Mouse (Mus musculus) retina, embryonic 14.5 days (tissue): ENCODE measurements around the gene Vwc2.

ENCODE experiments used
- DNase-seq: peaks from one replicate; pipeline ENCODE4 v3.0.0-alpha.2; 2015; ENCODE audit warnings: low spot score

Gene Vwc2

DNA sequence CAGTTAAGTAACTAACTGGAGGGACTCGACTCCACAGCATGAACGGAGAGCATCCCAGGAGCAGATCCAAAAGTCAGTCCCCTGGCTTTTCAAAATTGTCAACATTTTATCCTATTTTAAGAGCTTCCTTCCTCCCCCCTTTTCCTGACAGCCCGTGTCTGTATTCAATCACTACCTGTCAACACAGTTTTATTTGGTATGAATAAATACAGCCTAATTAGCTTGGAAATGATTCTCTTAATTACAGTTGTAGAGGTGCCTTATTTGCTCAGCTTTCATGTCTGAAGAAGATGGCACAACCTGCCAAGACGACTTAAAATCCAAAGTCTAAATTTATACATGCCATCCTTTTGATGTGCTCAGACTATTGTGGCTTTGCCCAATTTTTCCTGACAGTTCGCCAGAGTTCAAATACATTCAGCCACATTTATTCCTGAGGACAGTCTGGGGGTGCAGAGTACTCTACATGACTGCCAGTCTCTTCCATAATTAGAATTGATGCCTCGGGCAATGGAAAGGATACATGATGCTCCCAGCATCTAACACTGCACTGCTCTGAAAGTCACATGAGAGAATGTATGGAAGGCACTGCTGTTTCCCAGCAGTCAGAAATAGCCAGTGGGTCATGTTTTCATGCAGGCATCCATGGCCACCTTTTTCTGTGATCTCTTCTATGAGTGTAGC, 128.8 kb downstream of the Vwc2 start:
- DNase-seq = no peak

DNA sequence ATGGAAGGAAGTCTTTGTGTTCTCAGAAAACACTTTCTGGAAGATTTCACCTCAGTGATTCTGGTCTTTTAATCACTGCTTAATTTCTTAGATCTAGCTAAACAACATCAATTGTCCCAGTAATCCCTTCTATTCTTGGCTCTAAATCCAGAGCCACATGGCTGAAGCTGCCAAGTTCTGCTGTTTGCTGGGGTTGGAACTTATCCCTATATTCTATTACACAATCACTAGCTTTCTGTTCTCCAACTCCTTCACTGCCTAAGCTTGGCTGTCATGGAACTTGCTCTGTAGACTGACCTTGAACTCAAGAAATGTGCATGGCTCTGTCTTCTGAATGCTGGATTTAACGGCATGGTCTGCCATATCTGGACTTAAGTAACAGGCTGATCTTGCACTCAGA, 143.3 kb downstream of the Vwc2 start:
- DNase-seq = no peak

DNA sequence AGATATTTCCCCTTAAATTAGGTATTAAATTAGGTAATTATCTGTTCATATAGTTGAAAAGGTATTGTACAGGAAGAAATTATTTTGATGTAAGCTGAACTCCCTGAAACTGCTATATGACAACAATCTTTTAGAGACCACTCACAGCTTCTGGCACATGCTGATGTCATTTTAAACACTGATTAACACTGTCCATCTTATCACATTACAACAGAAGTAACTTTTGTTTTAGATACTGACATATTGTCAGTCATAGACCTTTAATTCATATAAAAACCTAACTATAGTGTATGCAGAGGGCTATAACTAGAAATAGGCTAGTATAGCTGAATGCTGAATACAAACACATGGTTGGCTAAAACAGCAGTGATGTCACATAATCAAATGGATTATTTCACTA, 166.1 kb downstream of the Vwc2 start:
- no peak for DNase-seq

DNA sequence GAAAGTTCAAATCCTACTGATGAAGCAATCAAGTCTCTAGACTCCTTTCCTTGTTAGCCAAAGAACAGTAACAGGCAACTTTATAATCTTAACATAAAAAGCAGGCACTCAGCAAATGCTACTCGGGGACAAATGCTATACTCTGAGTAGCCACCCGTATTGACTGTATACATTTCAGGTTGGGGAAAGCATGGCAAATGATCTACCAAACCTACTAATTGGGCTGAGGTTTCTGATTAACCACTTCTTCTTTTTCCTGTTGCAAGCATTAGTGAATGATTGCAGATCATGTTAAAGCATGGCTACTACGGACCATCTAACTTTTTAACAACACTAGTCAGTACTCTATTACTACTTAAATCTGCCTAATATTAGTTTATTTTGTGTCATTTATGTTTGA, 169.5 kb downstream of the Vwc2 start:
- no peak for DNase-seq
